Mouse (Mus musculus) frontal cortex, postnatal 10 days (tissue): ENCODE measurements at regions not wholly inside any gene's neighbourhood (a gene's known extent, or its start where the extent isn't known, plus 50 kb on each side); places are given as distances from the start of the nearest gene placed in this dataset.
A peak's percentile ranks its signal among the peaks of the same experiment; 100 is the strongest.

Experiments used
- DNase-seq, 2 experiments: peaks; one replicate each; pipeline ENCODE4 v3.0.0; 2022; ENCODE audit warnings: low spot score in 2 of 2, mixed read lengths in 1 of 2

GRCm38 (mm10) chrX:4688291-4688690, 112.0 kb upstream of the Btbd35f4 start:
- DNase-seq = peak in 1 of 2 experiments; percentile 2
